Mouse (Mus musculus): ENCODE measurements at regions not wholly inside any gene's neighbourhood (a gene's known extent, or its start where the extent isn't known, plus 50 kb on each side); places are given as distances from the start of the nearest gene placed in this dataset.

DNA sequence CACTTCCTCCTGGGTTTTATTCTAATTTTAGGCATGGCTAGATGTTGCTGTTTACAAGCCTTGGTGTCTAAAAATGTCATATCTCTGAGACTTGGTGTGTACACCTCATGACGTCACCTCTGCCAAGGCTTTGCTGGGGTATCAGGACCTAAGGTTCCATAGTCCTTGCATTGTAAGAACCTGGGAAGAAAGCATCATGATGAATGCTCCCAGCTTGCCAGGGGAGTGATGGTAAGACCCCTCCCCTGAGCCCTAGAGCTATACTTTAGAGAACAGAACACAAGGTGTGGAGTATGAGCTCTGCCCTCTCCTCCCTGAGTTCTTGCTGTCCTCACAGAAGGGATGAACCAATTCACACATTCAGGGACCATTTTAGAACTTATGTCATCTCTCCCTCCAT lies 642.5 kb downstream of the Defb40 start:
- no peak for ATAC-seq (replicated peaks; ENCODE audit: low FRiP score, low TSS enrichment, poor library complexity, severe bottlenecking)

DNA sequence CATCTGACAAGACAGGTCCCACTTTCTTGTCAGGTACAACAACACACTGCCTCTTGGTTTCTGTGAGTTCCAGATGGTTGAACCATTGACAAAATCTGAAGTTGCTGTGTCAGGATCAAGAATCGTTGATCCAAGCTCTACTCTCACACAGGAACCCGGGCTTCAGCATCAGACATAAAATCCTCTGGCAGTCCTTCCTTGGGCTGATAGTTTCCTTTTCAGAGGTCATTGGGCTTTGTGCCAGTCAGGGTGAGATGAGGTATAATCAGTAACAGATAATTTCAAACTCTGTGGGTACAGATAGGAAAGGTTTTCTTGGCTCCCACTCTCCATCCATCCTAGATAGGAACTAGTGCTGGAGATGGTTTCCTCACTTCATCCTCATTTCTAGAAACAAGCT lies 649.5 kb downstream of the Defb40 start:
- ATAC-seq (replicated peaks; ENCODE audit: low FRiP score, low TSS enrichment, poor library complexity, severe bottlenecking), result no peak

DNA sequence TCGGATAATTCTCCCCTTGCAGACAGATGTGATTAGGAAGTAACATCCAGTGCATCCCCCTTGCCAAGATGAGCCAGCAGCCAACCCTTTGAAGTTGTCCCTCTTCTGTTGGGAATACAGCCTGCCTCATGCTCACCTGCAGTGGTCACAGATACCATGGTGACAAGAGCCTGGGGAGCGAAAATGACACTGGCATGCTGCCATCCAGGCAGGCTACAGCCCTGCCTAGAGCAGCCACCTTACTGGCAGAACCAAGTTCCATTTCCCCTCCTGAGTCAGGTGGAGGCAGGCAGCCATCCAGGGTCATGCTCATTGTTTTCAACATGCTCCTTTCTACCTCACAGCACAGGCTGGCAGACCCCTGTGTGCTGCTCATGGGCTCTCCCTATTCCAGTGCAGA lies 661.6 kb downstream of the Defb40 start:
- ATAC-seq (replicated peaks; ENCODE audit: low FRiP score, low TSS enrichment, poor library complexity, severe bottlenecking), result no peak

DNA sequence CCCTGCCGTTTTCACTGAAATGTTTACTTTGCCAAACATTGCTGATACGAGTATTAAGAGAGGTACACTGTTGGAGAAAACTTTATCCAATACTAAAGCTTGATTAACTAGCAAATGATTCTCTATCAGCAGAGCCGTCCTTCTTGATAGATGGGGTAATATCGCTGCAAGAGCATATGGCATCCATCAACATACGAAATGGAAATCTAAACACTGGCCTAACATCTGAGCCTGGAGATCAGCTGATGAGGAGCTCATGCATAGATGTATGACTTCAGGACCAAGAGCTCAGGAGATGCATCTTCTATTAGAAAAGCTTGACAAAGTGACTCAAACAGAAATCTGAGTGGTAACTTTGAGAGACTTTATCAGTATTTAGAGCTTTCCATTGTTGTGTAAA lies 666.5 kb downstream of the Defb40 start:
- no peak for ATAC-seq (replicated peaks; ENCODE audit: low FRiP score, low TSS enrichment, poor library complexity, severe bottlenecking)

DNA sequence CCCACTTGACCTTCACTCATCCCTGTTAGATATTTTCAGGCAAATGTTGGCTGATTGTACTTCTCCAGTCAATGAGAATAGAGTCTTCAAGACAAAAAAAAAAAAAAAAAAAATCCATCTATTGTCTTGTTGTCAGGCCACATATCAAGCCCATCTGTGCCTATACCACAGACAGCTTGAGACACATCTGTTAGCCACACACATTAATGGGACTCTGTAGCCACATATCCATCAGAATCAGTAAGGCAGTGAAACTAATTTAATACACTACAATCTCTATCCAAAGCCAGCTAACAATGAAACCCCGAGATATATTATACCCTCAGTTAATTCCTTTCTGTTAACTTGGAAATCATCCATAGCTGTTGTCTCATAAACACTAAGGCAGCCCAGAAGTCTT lies 667.1 kb downstream of the Defb40 start:
- ATAC-seq (replicated peaks; ENCODE audit: low FRiP score, low TSS enrichment, poor library complexity, severe bottlenecking), result no peak

DNA sequence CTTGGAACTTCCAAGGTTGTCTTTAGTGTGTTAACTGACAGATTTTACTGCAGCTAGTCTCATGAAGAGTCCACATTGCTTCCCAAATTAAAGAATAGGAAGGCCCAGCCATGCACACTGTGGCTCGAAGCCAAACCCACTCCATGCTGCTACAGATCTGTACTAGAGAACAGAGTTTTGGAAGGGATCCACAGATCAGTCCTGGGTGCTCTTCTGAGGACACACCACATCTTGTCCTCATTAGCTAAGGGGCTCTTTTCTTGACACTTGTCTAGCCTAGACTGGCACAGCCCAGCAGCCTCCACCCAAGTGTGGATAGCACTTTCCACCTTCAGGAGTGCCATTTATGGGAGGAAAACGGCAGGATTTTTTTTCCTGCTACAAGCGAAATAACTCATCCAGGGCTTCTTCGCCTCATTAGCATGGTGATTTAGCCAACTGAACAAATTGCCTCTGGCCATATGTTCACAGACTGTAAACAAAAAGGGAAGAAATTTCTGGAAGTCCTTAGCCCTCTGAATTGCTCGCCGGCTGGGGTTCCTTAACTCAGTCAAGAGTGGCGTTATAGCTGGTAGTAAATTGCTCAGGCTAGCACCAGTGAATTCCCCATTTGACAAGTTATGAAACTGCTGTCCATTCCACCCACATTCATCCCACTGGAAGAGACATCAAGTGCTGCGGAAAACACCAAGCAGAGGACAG lies 690.4 kb downstream of the Defb40 start:
- no peak for ATAC-seq (replicated peaks; ENCODE audit: low FRiP score, low TSS enrichment, poor library complexity, severe bottlenecking)

DNA sequence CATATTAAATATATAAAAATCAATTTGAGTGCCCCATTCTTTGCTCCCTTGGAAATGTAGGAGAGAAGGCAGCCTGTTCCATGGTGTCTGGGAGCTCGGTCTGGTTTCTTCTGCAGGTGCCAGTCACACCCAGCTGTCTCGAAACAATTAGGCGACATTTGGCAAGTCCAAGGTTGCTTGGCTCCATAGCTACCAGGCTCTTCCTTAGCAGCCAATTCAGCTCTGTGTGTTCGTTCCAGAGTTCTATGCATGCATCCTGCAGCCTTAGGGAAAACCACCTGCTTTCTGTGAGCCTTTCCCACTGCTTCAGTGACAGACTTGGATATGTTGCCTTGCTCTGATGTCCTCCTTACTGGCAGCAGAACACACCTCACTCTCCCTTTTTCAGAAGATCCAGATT lies 698.1 kb downstream of the Defb40 start:
- no peak for ATAC-seq (replicated peaks; ENCODE audit: low FRiP score, low TSS enrichment, poor library complexity, severe bottlenecking)

DNA sequence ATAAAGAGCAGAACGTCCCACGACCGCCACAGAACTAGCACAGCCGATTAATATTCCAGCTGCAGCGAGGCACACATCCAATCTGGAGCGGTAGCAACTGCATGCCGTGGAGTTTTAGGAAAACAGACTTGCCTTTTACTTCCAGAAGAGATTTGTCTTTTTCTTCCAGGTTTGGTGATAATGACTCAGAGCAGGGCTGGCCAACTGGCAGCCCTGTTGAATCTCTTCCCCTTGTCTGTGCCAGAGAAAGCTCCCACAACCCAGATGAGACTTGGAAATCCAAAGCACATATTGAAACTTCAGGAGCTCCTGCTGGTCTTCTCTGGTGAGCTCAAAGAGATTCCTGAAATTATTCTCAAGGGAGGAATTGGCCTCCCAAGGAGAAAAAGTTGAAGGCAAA lies 709.8 kb downstream of the Defb40 start:
- ATAC-seq (replicated peaks; ENCODE audit: low FRiP score, low TSS enrichment, poor library complexity, severe bottlenecking), result no peak

DNA sequence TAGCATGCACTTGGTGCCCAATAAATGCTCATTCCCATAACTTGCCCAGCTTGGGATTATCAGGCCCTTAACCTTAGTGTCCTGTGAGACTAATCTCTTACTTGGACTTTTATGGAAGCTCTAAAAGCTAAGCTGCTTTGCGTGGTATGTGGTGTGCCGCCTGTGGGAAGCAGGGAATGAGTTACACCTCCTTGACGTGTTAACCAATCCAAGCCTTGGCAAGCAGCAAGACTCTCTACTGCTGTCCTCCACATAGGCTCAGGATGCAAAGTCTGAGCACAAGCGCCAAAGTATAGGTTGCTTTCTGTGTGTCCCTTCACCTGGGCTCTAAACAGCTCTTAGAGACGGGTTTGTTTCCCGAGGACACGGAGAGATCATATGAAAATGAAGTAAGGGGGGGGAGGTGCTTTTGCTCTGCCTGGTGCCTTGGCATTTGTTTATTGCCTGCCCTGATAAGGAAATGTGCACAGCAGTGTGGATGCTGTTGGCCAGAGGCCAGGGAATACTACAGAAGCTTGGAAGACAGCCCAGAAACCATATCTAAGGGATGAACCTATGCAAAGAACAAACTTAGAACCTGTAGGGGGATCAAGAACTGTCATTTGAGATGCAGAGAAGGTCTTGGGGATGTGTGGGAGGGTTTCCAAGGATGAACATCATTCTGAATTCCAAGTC lies 719.6 kb downstream of the Defb40 start:
- no peak for ATAC-seq (replicated peaks; ENCODE audit: low FRiP score, low TSS enrichment, poor library complexity, severe bottlenecking)

DNA sequence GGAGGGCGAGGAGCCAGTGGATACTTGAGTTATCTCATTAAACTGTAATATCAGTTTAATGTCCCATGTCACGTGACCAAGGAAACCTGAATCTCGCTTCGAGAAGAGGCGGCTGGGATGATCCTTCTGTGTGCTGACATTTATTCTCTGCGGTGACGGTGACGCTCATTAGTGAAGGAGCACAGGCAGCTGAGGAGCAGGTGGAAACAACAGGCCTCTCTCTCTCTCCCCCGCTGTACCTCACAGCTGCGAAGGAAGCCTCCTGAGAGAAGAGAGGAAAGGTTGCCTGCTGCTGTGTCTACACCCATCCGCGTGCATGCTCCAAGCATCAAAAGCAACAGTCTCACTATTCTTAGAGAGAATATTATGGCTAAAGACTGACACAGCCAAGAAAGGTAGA lies 731.8 kb downstream of the Defb40 start:
- ATAC-seq (replicated peaks; ENCODE audit: low FRiP score, low TSS enrichment, poor library complexity, severe bottlenecking), result no peak

DNA sequence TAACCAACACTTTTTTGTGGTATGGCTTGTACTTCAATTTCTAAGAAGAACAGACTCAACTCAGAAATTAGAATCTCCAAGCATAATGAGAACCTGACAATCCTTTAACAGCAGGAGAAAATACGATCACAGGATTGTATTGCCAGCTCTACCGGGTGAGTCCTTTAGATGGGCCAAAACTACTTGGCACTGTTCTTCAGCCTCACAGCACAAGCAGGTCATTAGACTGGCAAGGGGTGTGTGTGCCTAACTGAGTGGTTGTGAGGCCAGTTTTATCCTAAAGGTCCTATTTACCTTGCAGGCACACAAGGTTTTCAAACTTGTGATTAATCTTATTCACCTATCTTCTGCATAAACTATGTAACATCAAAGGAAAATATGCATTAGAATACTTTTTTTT lies 760.5 kb downstream of the Defb40 start:
- ATAC-seq (replicated peaks; ENCODE audit: low FRiP score, low TSS enrichment, poor library complexity, severe bottlenecking), result no peak

DNA sequence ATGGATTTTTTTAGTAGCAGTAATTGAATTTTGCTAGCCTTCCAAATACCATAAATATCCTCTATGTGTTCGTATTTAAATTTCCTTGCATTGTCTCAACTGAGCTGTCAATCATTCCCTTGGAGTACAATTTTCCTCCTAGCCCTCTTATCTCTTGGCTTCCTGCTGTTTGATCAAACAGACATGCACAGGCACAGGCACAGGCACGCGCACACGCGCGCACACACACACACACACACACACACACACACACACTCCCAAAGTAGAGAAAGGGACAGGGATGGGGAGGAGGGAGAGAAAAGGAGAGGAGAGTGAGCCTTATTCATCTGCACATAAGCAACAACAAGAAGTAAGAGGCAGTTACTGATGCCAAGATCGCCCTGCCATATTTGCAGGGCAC lies 760.9 kb downstream of the Defb40 start:
- ATAC-seq (replicated peaks; ENCODE audit: low FRiP score, low TSS enrichment, poor library complexity, severe bottlenecking), result no peak

DNA sequence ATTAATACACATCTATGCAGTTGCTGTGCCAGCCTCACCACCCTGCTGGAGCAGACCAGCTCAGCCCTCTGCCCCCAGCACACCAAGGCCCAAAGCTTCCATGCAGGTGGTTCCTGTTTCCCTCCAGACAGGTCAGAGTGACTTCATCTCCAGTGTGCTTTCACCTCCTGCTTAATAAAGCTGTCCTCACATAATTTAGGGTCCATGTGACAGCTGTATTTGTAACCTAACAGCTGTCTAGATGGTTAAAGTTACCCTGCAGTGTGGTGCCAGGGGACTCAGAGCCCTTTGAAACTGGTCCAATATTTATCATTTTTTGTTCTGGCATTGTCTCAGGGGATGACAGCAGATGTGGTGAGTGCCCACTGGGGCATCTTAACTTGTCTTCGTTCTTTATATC lies 761.5 kb downstream of the Defb40 start:
- no peak for ATAC-seq (replicated peaks; ENCODE audit: low FRiP score, low TSS enrichment, poor library complexity, severe bottlenecking)

DNA sequence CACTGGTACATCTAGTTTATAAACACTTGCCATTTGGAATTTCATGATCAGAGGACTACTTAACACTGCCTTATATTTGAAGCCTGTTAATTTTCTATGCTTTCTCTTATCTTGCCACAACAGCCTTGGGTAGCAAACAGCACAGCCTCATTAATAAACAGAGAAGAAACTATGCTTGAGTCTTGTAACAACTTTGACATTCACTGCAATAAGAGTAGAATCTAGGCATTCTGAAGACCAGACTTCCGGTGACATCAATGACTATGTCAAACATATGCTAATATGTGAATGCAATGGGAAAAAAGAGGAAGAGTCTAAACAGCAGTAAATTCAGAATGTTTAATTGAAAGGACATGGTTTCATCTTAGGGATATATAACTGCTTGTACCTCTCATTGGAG lies 768.0 kb downstream of the Defb40 start:
- ATAC-seq (replicated peaks; ENCODE audit: low FRiP score, low TSS enrichment, poor library complexity, severe bottlenecking), result no peak

DNA sequence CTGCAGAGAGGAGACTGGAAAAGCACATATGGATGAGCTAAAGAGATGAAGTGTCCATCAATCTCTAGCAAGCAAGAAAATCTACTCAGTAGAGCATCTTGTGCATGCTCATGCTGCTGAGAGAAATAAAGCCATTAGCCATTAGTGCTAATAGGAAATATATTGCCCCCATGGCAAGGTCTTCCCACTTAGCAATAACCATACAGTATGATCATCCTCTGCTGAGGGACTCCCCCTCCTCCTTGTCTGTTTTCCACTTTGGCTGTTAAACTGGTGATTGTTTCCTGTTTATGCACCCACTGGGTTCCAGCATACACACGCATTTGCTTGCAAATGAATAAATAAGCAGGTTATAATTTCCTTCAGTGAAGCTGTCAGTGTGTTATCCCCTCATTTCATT lies 769.4 kb downstream of the Defb40 start:
- no peak for ATAC-seq (replicated peaks; ENCODE audit: low FRiP score, low TSS enrichment, poor library complexity, severe bottlenecking)

DNA sequence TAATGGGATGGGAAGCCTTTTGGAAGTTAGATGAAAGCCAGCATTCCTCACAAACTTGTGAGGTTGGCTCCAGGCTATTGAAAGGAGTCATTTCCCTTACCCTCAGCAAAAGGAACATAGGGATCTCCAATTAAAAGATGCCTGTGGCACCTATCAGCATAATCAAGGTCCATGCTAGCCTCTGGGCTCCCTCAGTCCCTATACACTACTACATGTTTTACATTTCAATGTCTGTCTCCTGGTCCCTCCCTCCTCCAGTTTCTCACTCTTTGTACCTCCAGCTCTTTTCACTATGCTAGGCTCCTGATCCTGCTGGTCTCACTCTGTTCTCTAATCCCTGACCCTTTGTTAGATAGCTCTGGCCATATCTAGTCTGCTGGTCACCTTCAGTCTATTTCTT lies 790.6 kb downstream of the Defb40 start:
- ATAC-seq (replicated peaks; ENCODE audit: low FRiP score, low TSS enrichment, poor library complexity, severe bottlenecking), result no peak

DNA sequence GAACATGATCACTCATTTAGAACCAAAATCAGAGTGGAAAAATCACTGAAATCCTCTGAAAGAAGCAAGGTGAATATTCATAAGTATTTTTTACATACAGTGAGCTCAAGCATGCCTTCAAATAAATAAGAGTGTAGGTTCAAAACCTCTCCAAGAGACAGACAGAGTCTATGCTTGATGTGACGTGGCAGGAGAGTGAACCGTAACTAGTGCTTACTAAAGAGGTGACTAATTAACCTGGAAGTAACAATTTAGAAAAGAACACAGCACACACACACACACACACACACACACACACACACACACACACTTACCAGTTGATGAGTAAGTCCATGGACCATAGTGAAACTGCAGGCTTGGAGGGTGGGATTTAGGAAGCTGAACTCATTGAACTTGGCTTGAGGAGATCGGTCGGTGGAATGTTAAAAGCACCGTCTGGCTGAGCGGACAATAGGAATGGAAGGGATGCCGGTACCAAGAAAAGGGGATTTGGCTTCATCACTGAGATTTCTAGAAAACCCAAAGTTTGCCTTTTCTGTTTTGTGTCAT lies 802.4 kb downstream of the Defb40 start:
- ATAC-seq (replicated peaks; ENCODE audit: low FRiP score, low TSS enrichment, poor library complexity, severe bottlenecking), result no peak

DNA sequence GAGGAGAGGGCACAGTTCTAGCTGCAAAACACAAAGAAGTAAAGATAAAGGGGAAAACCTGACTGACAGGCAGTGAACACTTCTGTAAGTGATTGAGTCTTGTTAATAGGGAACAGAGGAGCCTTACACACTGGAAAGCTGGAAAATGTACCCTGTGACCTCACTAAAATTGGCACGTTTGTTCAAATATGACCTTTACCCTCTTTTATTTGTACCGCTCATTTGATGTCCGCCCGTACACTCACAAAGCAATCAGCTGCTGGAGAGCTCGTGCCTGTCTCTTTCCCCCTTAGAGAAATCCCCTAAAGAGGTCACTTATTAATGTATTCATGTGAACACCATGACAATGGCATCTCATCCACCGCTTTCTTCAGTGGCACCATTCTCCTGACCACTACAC lies 819.4 kb downstream of the Defb40 start:
- ATAC-seq (replicated peaks; ENCODE audit: low FRiP score, low TSS enrichment, poor library complexity, severe bottlenecking), result no peak

DNA sequence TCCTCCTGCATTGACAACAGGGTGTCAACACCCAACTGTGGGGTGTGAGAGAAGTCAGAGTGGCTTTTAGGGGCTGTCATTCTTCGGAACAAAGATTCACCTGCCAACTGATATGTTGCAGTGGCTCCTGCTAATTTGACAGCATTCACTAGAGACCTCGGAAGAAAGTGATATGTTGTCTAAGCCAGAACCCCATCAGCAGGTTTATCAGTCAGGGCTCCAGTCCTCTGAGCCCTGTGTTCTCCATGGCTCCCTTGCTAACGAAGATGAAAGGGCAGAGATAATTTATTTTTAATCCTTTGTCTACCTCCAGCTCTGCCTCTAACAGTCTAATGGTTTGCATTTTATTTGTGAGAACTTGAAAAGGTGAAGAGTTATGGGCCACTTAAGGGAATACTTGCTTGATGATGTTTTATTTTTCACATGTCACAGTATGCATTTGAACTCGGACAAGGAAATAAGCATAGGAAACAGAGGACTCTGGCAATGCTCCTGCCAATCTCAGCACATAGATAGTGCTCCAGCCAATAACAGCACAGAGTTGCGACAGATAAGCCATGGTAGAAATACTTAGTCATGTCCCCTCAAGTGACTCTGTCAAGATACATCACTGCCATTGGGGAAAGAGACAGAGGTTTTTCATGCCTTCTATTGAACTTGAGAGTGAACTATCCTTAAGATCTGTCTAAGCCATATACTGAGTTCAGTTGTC lies 862.6 kb downstream of the Defb40 start:
- ATAC-seq (replicated peaks; ENCODE audit: low FRiP score, low TSS enrichment, poor library complexity, severe bottlenecking), result no peak

DNA sequence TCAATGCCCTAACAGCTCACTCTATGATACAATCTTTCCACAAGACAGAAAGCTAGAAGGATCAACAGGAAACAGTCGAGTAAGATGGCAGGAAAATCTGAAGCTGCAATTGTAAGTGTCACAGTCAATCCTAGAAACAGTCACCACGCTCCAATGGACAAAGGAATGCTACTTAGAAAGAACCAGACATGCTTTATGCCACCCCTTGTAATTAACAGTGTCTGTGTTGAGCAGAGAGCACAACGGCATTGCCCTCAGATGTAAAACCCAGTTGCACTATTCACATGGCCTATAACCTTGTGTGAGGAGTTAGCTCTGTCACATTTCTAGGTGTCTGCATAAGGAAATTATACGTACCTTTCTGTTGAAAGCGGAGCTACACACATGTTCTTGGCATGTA lies 864.8 kb downstream of the Defb40 start:
- ATAC-seq (replicated peaks; ENCODE audit: low FRiP score, low TSS enrichment, poor library complexity, severe bottlenecking), result no peak

DNA sequence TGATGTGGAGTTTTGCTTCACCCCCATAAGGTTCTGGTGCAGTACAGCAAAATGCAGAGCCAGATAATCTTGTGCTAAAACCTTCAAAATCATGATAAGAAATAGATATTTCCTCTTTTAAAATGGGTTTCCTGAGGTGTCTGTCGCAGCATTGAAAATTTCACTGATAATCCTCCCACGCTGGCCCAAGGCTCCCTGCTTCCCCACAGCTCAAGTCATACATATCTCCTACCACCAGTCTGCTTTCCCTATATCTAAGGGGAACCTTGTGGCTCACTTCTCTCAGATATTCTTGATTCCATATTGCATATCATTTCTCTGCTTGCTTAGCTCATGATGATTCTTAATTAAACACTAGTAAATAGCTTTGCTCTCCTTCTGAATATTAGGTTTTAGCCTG lies 868.6 kb downstream of the Defb40 start:
- ATAC-seq (replicated peaks; ENCODE audit: low FRiP score, low TSS enrichment, poor library complexity, severe bottlenecking), result no peak
